Mouse (Mus musculus) lung, postnatal 0 days (tissue): ENCODE measurements around the gene Zswim4.

Experiments
- CTCF ChIP-seq: IDR thresholded peaks from 2 replicates; pipeline ENCODE4 v1.5.1; 2016; ENCODE audit warnings: antibody characterized with exemption, mild to moderate bottlenecking
- EP300 ChIP-seq: IDR thresholded peaks from 2 replicates; pipeline ENCODE4 v1.6.1; 2016; ENCODE audit warnings: antibody characterized with exemption, mild to moderate bottlenecking, control low read depth

GRCm38 (mm10) chr8:84241167-84241566 is 4.3 kb upstream of the Zswim4 start:
- TF ChIP-seq CTCF, result no peak
- TF ChIP-seq EP300, result no peak
